Mouse (Mus musculus): ENCODE results near the gene Yif1a. TPM values are rescaled to one million over a fixed set of nuclear protein-coding genes. Genes with fewer than 3 reads are reported as not detected.

Gene Yif1a
- polyA plus RNA-seq, 1 experiment from 2014 or later, result 78.0 TPM

DNA sequence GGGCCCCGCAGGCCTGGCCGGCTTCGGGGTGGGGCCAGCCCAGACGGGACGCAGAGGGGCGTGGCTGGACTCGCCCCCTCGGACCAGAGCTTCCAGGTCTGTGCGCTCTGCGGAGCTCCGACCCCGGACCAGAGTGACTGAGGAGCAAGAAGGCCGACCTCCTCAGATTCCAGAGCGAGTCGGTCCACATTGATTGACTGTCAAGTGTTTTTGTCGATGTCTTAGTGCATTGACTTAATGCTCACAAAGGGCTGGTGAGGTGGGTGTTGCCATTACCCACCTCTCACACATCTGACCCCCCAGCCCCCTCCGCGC is 30.0 kb downstream of the Yif1a start, which contains the start of gene Klc2:
Gene Klc2, minus strand, starts transcription at position 177 of the 315 bp plus-strand sequence.
- WGBS, result under 1% methylated on average over 18 of the region's 18 CpGs
- Histone ChIP-seq H3K9me3 (replicated peaks) (no peaks in the 10 kb centered on the region), H3K4me1 (peaks cover 16% of the 10 kb centered on the region), H3K27ac (peak within 1 kb of the TSS; percentile 90), H3K36me3 (peaks cover 24% of the 10 kb centered on the region), H3K4me3 (peak within 1 kb of the TSS; percentile 68), H3K27me3 (ENCODE audit: low read depth, poor library complexity, severe bottlenecking) (0 out of 2 replicates have a peak, but pooled peaks cover 7% of the 10 kb centered on the region)
- no peak for DNase-seq (ENCODE audit: low spot score)

DNA sequence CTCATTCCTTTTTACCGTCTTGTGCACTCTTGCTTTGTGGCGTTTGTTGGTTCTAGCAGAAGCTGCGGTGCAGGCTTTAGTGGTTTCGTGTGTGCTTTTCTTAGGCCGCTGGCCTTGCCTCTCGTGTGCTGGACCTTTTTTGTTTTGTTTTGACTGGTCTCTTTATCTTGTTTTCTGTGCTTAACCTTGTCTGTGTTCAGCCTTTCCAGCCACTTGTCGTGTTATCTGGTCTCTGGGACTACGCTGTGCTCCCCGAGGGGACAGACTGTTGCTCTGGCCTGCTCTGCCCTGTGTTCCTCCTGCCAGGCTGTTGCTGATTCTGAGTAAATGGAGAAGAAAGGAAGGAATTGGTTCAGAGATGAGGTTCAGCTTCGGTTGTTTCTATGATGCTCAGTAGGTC is 34.2 kb downstream of the Yif1a start:
- H3K27ac ChIP-seq, result no peak overlapping the region
- H3K9me3 ChIP-seq (replicated peaks), result no peaks in the 10 kb centered on the region
- H3K27me3 ChIP-seq (ENCODE audit: low read depth, poor library complexity, severe bottlenecking), result 0 out of 2 replicates have a peak, but pooled peaks cover 7% of the 10 kb centered on the region
- H3K4me3 ChIP-seq, result no peak overlapping the region
- H3K4me1 ChIP-seq, result peaks cover 7% of the 10 kb centered on the region
- no peak for DNase-seq (ENCODE audit: low spot score)
- 0 out of 2 replicates have a peak, but pooled peaks cover 3% of the 10 kb centered on the region for H3K36me3 ChIP-seq
- WGBS, result 86% methylated on average over 10 of the region's 10 CpGs

DNA sequence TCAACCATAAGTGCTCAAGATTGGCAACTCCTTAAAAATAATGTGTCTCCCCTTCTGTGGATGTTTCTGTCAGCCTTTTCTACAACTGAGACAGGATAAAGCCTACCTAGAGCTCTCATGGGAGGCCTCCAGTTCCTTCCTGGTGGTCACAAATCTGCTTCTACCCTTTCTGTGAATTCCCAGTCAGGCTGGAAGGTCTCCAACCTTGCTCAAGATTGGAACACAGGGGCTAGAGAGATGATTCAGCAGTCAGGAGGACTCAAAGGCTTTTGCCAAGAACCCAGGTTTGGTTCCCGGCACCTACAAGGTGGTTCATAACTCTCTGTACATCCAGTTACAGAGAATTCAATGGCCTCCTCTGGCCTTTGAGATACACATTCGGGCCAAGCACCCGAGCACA is 34.9 kb downstream of the Yif1a start:
- H3K27me3 ChIP-seq (ENCODE audit: low read depth, poor library complexity, severe bottlenecking), result 0 out of 2 replicates have a peak, but pooled peaks cover 7% of the 10 kb centered on the region
- no peak for DNase-seq (ENCODE audit: low spot score)
- H3K9me3 ChIP-seq (replicated peaks), result no peaks in the 10 kb centered on the region
- peaks cover 7% of the 10 kb centered on the region for H3K4me1 ChIP-seq
- 88% methylated on average over 3 of the region's 3 CpGs for WGBS
- no peak overlapping the region for H3K4me3 ChIP-seq
- 0 out of 2 replicates have a peak, but pooled peaks cover under 1% of the 10 kb centered on the region for H3K36me3 ChIP-seq
- H3K27ac ChIP-seq, result no peak overlapping the region

GRCm38 (mm10) chr19:5124055-5124614 is 35.8 kb downstream of the Yif1a start:
- Histone ChIP-seq H3K27ac (no peak overlapping the region), H3K36me3 (no peaks in the 10 kb centered on the region), H3K4me1 (no peaks in the 10 kb centered on the region), H3K9me3 (replicated peaks) (no peaks in the 10 kb centered on the region), H3K27me3 (ENCODE audit: low read depth, poor library complexity, severe bottlenecking) (0 out of 2 replicates have a peak, but pooled peaks cover 6% of the 10 kb centered on the region), H3K4me3 (no peak overlapping the region)
- WGBS, result 70% methylated on average over 7 of the region's 7 CpGs
- DNase-seq (ENCODE audit: low spot score), result no peak

DNA sequence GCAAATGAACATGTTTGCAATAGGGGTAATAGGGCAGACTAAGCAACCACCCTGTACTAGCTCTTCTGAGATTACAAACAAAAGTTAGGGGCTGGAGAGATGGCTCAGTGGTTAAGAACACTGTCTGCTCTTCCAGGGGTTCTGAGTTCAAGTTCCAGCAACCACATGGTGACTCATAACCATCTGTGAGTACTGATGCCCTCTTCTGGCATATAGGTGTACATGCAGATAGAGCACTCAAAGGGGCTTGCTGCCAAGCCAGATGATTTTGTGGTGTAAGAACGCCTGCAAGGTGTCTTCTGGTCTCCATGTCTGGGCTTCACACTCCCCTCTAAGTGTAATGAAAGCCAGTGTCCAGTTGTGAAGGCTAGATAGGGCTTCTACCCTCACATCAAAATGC is 41.4 kb downstream of the Yif1a start:
- no peaks in the 10 kb centered on the region for H3K27me3 ChIP-seq (ENCODE audit: low read depth, poor library complexity, severe bottlenecking)
- peaks cover 16% of the 10 kb centered on the region for H3K36me3 ChIP-seq
- no peak for DNase-seq (ENCODE audit: low spot score)
- no peaks in the 10 kb centered on the region for H3K4me1 ChIP-seq
- H3K4me3 ChIP-seq, result no peak overlapping the region
- H3K9me3 ChIP-seq (replicated peaks), result no peaks in the 10 kb centered on the region
- H3K27ac ChIP-seq, result no peak overlapping the region
- WGBS, result 50% methylated on average over 1 of the region's 1 CpGs

- Histone ChIP-seq H3K36me3 (peaks cover 26% of the 10 kb centered on the region), H3K27ac (no peak overlapping the region), H3K9me3 (replicated peaks) (no peaks in the 10 kb centered on the region), H3K27me3 (ENCODE audit: low read depth, poor library complexity, severe bottlenecking) (no peaks in the 10 kb centered on the region), H3K4me1 (no peaks in the 10 kb centered on the region), H3K4me3 (no peak overlapping the region)
- DNase-seq (ENCODE audit: low spot score), result no peak
- WGBS, result 83% methylated on average over 4 of the region's 4 CpGs
These were observed 42.9 kb downstream of the Yif1a start for GRCm38 (mm10) chr19:5131237-5131636.

DNA sequence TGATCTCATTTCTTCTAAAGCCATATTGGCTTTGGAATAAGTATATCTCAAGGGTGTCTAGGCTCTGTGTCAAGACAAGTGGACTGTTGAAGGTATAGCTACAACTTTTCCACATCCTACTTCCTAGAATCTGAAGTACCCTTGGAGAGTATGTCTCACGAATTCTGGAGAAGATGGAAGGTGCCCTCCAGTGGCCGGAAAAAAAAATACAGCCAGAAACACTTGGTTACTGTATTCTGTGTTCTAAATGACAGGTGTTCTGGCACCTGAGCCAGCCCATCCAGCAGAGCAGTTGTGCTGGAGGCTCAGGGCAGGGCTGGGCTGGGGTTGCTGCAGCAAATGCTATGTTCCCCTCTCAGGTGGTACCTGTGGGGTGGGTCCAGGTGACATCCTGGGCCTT is 51.3 kb downstream of the Yif1a start:
- no peak overlapping the region for H3K4me3 ChIP-seq
- no peak overlapping the region for H3K27ac ChIP-seq
- peak; percentile 70 for DNase-seq (ENCODE audit: low spot score)
- no peaks in the 10 kb centered on the region for H3K27me3 ChIP-seq (ENCODE audit: low read depth, poor library complexity, severe bottlenecking)
- no peaks in the 10 kb centered on the region for H3K9me3 ChIP-seq (replicated peaks)
- 7% methylated on average over 2 of the region's 2 CpGs for WGBS
- peaks cover 69% of the 10 kb centered on the region for H3K36me3 ChIP-seq
- no peaks in the 10 kb centered on the region for H3K4me1 ChIP-seq

Other genes with a start within 250 kb of the Yif1a start
- gene Ccs, start 249.2 kb upstream of the Yif1a start, polyA plus RNA-seq (2016; fragmentation: Nextera tagmentation; extraction: Ambion mirVana), result 48.9 and 55.3 TPM in 2 replicates
- gene Ccdc87, start 249.2 kb upstream of the Yif1a start, polyA plus RNA-seq (2016; fragmentation: Nextera tagmentation; extraction: Ambion mirVana), result not detected in 2 replicates
- 13.3 and 18.5 TPM in 2 replicates for gene Ctsf, start 233.4 kb upstream of the Yif1a start, polyA plus RNA-seq (2016; fragmentation: Nextera tagmentation; extraction: Ambion mirVana)
- 1.6 and 2.7 TPM in 2 replicates for gene Actn3, start 210.6 kb upstream of the Yif1a start, polyA plus RNA-seq (2016; fragmentation: Nextera tagmentation; extraction: Ambion mirVana)
- gene Zdhhc24, start 209.9 kb upstream of the Yif1a start, polyA plus RNA-seq (2016; fragmentation: Nextera tagmentation; extraction: Ambion mirVana), result 7.0 and 8.5 TPM in 2 replicates
- 5.1 and 9.0 TPM in 2 replicates for gene Bbs1, start 181.9 kb upstream of the Yif1a start, polyA plus RNA-seq (2016; fragmentation: Nextera tagmentation; extraction: Ambion mirVana)
- 196 and 198 TPM in 2 replicates for gene Dpp3, start 160.3 kb upstream of the Yif1a start, polyA plus RNA-seq (2016; fragmentation: Nextera tagmentation; extraction: Ambion mirVana)
- gene Peli3, start 145.4 kb upstream of the Yif1a start, polyA plus RNA-seq (2016; fragmentation: Nextera tagmentation; extraction: Ambion mirVana), result 1.4 and 2.1 TPM in 2 replicates
- gene Mrpl11, start 126.4 kb upstream of the Yif1a start, polyA plus RNA-seq (2016; fragmentation: Nextera tagmentation; extraction: Ambion mirVana), result 161 and 187 TPM in 2 replicates
- gene Npas4, start 98.2 kb upstream of the Yif1a start, polyA plus RNA-seq (2016; fragmentation: Nextera tagmentation; extraction: Ambion mirVana), result not detected in 2 replicates
- 7.3 and 8.6 TPM in 2 replicates for gene Slc29a2, start 64.7 kb upstream of the Yif1a start, polyA plus RNA-seq (2016; fragmentation: Nextera tagmentation; extraction: Ambion mirVana)
- gene B4gat1, start 49.7 kb upstream of the Yif1a start, polyA plus RNA-seq (2016; fragmentation: Nextera tagmentation; extraction: Ambion mirVana), result 35.5 and 35.6 TPM in 2 replicates
- gene AC124502.3, start 49.6 kb upstream of the Yif1a start, polyA plus RNA-seq (2016; fragmentation: Nextera tagmentation; extraction: Ambion mirVana), result 1.8 and 3.1 TPM in 2 replicates
- gene Brms1, start 47.2 kb upstream of the Yif1a start, polyA plus RNA-seq (2016; fragmentation: Nextera tagmentation; extraction: Ambion mirVana), result 74.6 and 84.6 TPM in 2 replicates
- 3.1 and 3.5 TPM in 2 replicates for gene Rin1, start 38.1 kb upstream of the Yif1a start, polyA plus RNA-seq (2016; fragmentation: Nextera tagmentation; extraction: Ambion mirVana)
- 37.1 and 42.5 TPM in 2 replicates for gene Cd248, start 20.5 kb upstream of the Yif1a start, polyA plus RNA-seq (2016; fragmentation: Nextera tagmentation; extraction: Ambion mirVana)
- 2.4 and 2.5 TPM in 2 replicates for gene Tmem151a, start 3.0 kb upstream of the Yif1a start, polyA plus RNA-seq (2016; fragmentation: Nextera tagmentation; extraction: Ambion mirVana)
- 20.2 and 28.1 TPM in 2 replicates for gene Cnih2, start 10.0 kb downstream of the Yif1a start, polyA plus RNA-seq (2016; fragmentation: Nextera tagmentation; extraction: Ambion mirVana)
- gene Rab1b, start 18.5 kb downstream of the Yif1a start, polyA plus RNA-seq (2016; fragmentation: Nextera tagmentation; extraction: Ambion mirVana), result 276 and 296 TPM in 2 replicates
- 28.2 and 30.6 TPM in 2 replicates for gene Klc2, start 30.0 kb downstream of the Yif1a start, polyA plus RNA-seq (2016; fragmentation: Nextera tagmentation; extraction: Ambion mirVana)
- 25.7 and 31.1 TPM in 2 replicates for gene Pacs1, start 184.6 kb downstream of the Yif1a start, polyA plus RNA-seq (2016; fragmentation: Nextera tagmentation; extraction: Ambion mirVana)
- gene Sf3b2, start 206.9 kb downstream of the Yif1a start, polyA plus RNA-seq (2016; fragmentation: Nextera tagmentation; extraction: Ambion mirVana), result 419 and 440 TPM in 2 replicates
- gene Gal3st3, start 209.8 kb downstream of the Yif1a start, polyA plus RNA-seq (2016; fragmentation: Nextera tagmentation; extraction: Ambion mirVana), result 5.0 and 8.4 TPM in 2 replicates
- gene Catsper1, start 247.2 kb downstream of the Yif1a start, polyA plus RNA-seq (2016; fragmentation: Nextera tagmentation; extraction: Ambion mirVana), result not detected in 2 replicates

Measured in limb, embryonic 10.5 days (tissue).